Mouse (Mus musculus) heart, postnatal 10 days (tissue): ENCODE measurements at regions not wholly inside any gene's neighbourhood (a gene's known extent, or its start where the extent isn't known, plus 50 kb on each side); places are given as distances from the start of the nearest gene placed in this dataset.

Experiments
- DNase-seq, 2 experiments: peaks; one replicate each; pipeline ENCODE4 v3.0.0; 2021
- intact Hi-C: fragments of 180-260 bp; cut with DNase I; formaldehyde crosslinking; loops from one replicate; pipeline ENCODE4 v1.15.1; 2025

GRCm38 (mm10) chr17:80831686-80832085, 103.4 kb upstream of the Map4k3 start:
- intact Hi-C loops = loop anchor here (5.0 kb wide), 1 partner anchor 151 kb away; no protein-coding TSS in a partner anchor
- no peak for DNase-seq

- intact Hi-C loops = loop anchor here (5.0 kb wide), 1 partner anchor 94 kb away; no protein-coding TSS in a partner anchor
- no peak for DNase-seq
These were observed 99.6 kb upstream of the Map4k3 start for GRCm38 (mm10) chr17:80827896-80828295.

GRCm38 (mm10) chr17:80827361-80827760, 99.1 kb upstream of the Map4k3 start:
- no peak for DNase-seq
- intact Hi-C loops = loop anchor here (5.0 kb wide), 1 partner anchor 95 kb away; no protein-coding TSS in a partner anchor

GRCm38 (mm10) chr17:80825971-80826730, 97.9 kb upstream of the Map4k3 start:
- intact Hi-C loops = loop anchor here (5.0 kb wide), 1 partner anchor 96 kb away; no protein-coding TSS in a partner anchor
- DNase-seq = peak; percentile 69 to 77

GRCm38 (mm10) chr17:80825518-80825901, 97.2 kb upstream of the Map4k3 start:
- DNase-seq = peak; percentile 48 to 60
- intact Hi-C loops = loop anchor here (5.0 kb wide), 1 partner anchor 97 kb away; no protein-coding TSS in a partner anchor

- no peak for DNase-seq
- intact Hi-C loops = loop anchor here (5.0 kb wide), 1 partner anchor 97 kb away; no protein-coding TSS in a partner anchor
These were observed 96.7 kb upstream of the Map4k3 start for GRCm38 (mm10) chr17:80824826-80825517.

GRCm38 (mm10) chr17:80824261-80824660, 96.0 kb upstream of the Map4k3 start:
- intact Hi-C loops = no loop called here
- DNase-seq = no peak

- intact Hi-C loops = no loop called here
- DNase-seq = no peak
These were observed 92.6 kb upstream of the Map4k3 start for GRCm38 (mm10) chr17:80820888-80821287.

- intact Hi-C loops = no loop called here
- no peak for DNase-seq
These were observed 90.3 kb upstream of the Map4k3 start for GRCm38 (mm10) chr17:80818477-80819028.

- intact Hi-C loops = no loop called here
- peak in 1 of 2 experiments; percentile 41 for DNase-seq
These were observed 87.5 kb upstream of the Map4k3 start for GRCm38 (mm10) chr17:80815747-80816146.

- intact Hi-C loops = no loop called here
- DNase-seq = no peak
These were observed 84.9 kb upstream of the Map4k3 start for GRCm38 (mm10) chr17:80813194-80813593.

- intact Hi-C loops = no loop called here
- DNase-seq = no peak
These were observed 81.0 kb upstream of the Map4k3 start for GRCm38 (mm10) chr17:80809275-80809674.

- intact Hi-C loops = no loop called here
- peak; percentile 52 to 56 for DNase-seq
These were observed 79.8 kb upstream of the Map4k3 start for GRCm38 (mm10) chr17:80808069-80808468.

GRCm38 (mm10) chr17:80803361-80803915, 75.2 kb upstream of the Map4k3 start:
- no peak for DNase-seq
- intact Hi-C loops = loop anchor here (2.0 to 5.0 kb wide), 2 partner anchors 77 to 121 kb away; no protein-coding TSS in a partner anchor

- DNase-seq = peak; percentile 70 to 77
- intact Hi-C loops = loop anchor here (2.0 to 5.0 kb wide), 2 partner anchors 76 to 120 kb away; no protein-coding TSS in a partner anchor
These were observed 74.3 kb upstream of the Map4k3 start for GRCm38 (mm10) chr17:80802622-80803021.

GRCm38 (mm10) chr17:80801991-80802390, 73.7 kb upstream of the Map4k3 start:
- DNase-seq = peak in 1 of 2 experiments; percentile 27
- intact Hi-C loops = loop anchor here (2.0 to 5.0 kb wide), 2 partner anchors 75 to 120 kb away; no protein-coding TSS in a partner anchor

GRCm38 (mm10) chr17:80801451-80801983, 73.2 kb upstream of the Map4k3 start:
- intact Hi-C loops = loop anchor here (5.0 kb wide), 1 partner anchor 119 kb away; no protein-coding TSS in a partner anchor
- peak; percentile 82 to 83 for DNase-seq

GRCm38 (mm10) chr17:80800877-80801276, 72.6 kb upstream of the Map4k3 start:
- intact Hi-C loops = loop anchor here (5.0 kb wide), 1 partner anchor 119 kb away; no protein-coding TSS in a partner anchor
- DNase-seq = peak in 1 of 2 experiments; percentile 17

- intact Hi-C loops = loop anchor here (5.0 kb wide), 1 partner anchor 118 kb away; no protein-coding TSS in a partner anchor
- DNase-seq = no peak
These were observed 72.2 kb upstream of the Map4k3 start for GRCm38 (mm10) chr17:80800454-80800853.

- intact Hi-C loops = no loop called here
- DNase-seq = no peak
These were observed 70.8 kb upstream of the Map4k3 start for GRCm38 (mm10) chr17:80799061-80799460.
